Mouse (Mus musculus) olfactory bulb, adult 2 months (tissue): ENCODE results near the gene Uvssa.

Experiments
- CTCF ChIP-seq: fragments of 200-500 bp; IDR thresholded peaks from 2 replicates; pipeline ENCODE4 v1.5.1; 2012; ENCODE audit warnings: low read depth, mild to moderate bottlenecking, low read length, moderate library complexity; ENCODE audit not compliant: insufficient read depth
- POLR2A ChIP-seq: fragments of 200-500 bp; IDR thresholded peaks from 2 replicates; pipeline ENCODE4 v1.6.1; 2012; ENCODE audit warnings: mild to moderate bottlenecking, low read depth, low read length, moderate library complexity; ENCODE audit not compliant: insufficient read depth

DNA sequence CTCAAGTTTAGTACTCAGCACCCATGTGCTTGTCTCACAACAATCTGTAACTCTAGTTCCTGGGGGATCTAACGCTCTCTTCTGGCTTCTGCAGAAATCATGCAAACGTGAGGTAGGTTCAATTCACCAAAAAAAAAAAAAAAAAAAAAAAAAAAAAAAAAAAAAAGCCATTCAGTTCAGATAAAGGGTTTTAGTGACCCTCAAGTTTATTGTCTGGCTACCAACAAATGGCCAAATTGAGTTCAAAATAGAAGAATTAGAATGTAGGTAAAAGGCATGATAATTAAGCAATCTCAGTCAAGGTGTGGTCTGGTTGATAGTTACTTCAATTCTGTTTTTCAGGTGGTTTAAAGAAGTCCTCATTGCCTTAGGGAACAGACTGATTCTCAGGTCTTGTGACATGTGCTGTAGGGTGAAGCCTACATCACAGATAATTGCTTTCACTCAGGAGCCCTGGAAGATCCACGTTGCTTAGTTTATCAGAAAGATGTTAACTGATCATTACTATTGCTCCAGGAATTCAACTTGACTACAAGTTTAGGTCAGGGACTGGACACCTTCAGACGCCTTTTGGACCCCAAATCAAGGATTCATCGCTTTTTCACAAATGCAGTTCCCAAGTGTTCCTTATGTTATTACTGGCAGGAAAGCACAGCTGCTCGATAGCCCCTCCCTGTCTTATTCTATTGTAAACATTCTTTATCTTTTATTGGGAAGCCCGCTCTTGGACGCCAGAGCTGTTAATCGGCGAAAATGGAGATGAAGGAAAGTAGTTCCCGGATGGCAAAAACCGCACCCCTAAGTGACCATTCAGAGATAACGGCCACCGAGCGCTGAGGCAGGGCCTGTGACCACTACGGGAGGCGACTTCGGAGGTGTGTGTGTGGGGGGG is 43.7 kb upstream of the Uvssa start:
- TF ChIP-seq POLR2A (no peak), CTCF (no peak)
